Mouse (Mus musculus): ENCODE data around the gene Polk.

Polk gene

GRCm38 (mm10) chr13:96528776-96529175 lies 13.6 kb downstream of the Polk start:
- no peak for DNase-seq (ENCODE audit: low spot score in 2 of 2)

GRCm38 (mm10) chr13:96527856-96528255 lies 14.5 kb downstream of the Polk start:
- no peak for DNase-seq (ENCODE audit: low spot score in 2 of 2)

- DNase-seq (ENCODE audit: low spot score in 2 of 2), result no peak
These were observed 15.4 kb downstream of the Polk start for GRCm38 (mm10) chr13:96527022-96527421.

GRCm38 (mm10) chr13:96521294-96521693 lies 21.1 kb downstream of the Polk start:
- no peak for DNase-seq (ENCODE audit: low spot score in 2 of 2)

GRCm38 (mm10) chr13:96517335-96517734 lies 25.0 kb downstream of the Polk start:
- no peak for DNase-seq (ENCODE audit: low spot score in 2 of 2)

GRCm38 (mm10) chr13:96516249-96516648 lies 26.1 kb downstream of the Polk start:
- no peak for DNase-seq (ENCODE audit: low spot score in 2 of 2)

- DNase-seq (ENCODE audit: low spot score in 2 of 2), result no peak
These were observed 28.0 kb downstream of the Polk start for GRCm38 (mm10) chr13:96514154-96514942.

GRCm38 (mm10) chr13:96511893-96512292 lies 30.5 kb downstream of the Polk start:
- DNase-seq (ENCODE audit: low spot score in 2 of 2), result no peak

GRCm38 (mm10) chr13:96511262-96511661 lies 31.1 kb downstream of the Polk start:
- DNase-seq (ENCODE audit: low spot score in 2 of 2), result no peak

- DNase-seq (ENCODE audit: low spot score in 2 of 2), result no peak
These were observed 31.7 kb downstream of the Polk start for GRCm38 (mm10) chr13:96510635-96511034.

GRCm38 (mm10) chr13:96507541-96507940 lies 34.8 kb downstream of the Polk start:
- DNase-seq (ENCODE audit: low spot score in 2 of 2), result no peak

GRCm38 (mm10) chr13:96506313-96506712 lies 36.1 kb downstream of the Polk start:
- DNase-seq (ENCODE audit: low spot score in 2 of 2), result no peak

- no peak for DNase-seq (ENCODE audit: low spot score in 2 of 2)
These were observed 36.7 kb downstream of the Polk start for GRCm38 (mm10) chr13:96505661-96506060.

- DNase-seq (ENCODE audit: low spot score in 2 of 2), result no peak
These were observed 42.5 kb downstream of the Polk start for GRCm38 (mm10) chr13:96499891-96500290.

- no peak for DNase-seq (ENCODE audit: low spot score in 2 of 2)
These were observed 45.7 kb downstream of the Polk start for GRCm38 (mm10) chr13:96496630-96497029.

- DNase-seq (ENCODE audit: low spot score in 2 of 2), result no peak
These were observed 51.9 kb downstream of the Polk start, which contains the start of gene Gm17622 for GRCm38 (mm10) chr13:96490433-96490832. Gene Gm17622 (plus strand): TSS chr13:96490733.

- no peak for DNase-seq (ENCODE audit: low spot score in 2 of 2)
These were observed 54.4 kb downstream of the Polk start for GRCm38 (mm10) chr13:96487968-96488367.

GRCm38 (mm10) chr13:96487230-96487629 lies 55.1 kb downstream of the Polk start:
- DNase-seq (ENCODE audit: low spot score in 2 of 2), result no peak

GRCm38 (mm10) chr13:96478991-96479390 lies 63.4 kb downstream of the Polk start:
- no peak for DNase-seq (ENCODE audit: low spot score in 2 of 2)

GRCm38 (mm10) chr13:96477226-96477625 lies 65.2 kb downstream of the Polk start:
- no peak for DNase-seq (ENCODE audit: low spot score in 2 of 2)

- no peak for DNase-seq (ENCODE audit: low spot score in 2 of 2)
These were observed 71.4 kb downstream of the Polk start, which contains the start of gene Ankdd1b for GRCm38 (mm10) chr13:96470957-96471356. Gene Ankdd1b (minus strand): TSS chr13:96471198.

GRCm38 (mm10) chr13:96470556-96470955 lies 71.8 kb downstream of the Polk start:
- DNase-seq (ENCODE audit: low spot score in 2 of 2), result no peak

- no peak for DNase-seq (ENCODE audit: low spot score in 2 of 2)
These were observed 73.7 kb downstream of the Polk start for GRCm38 (mm10) chr13:96468678-96469077.

GRCm38 (mm10) chr13:96465315-96465714 lies 77.1 kb downstream of the Polk start:
- DNase-seq (ENCODE audit: low spot score in 2 of 2), result no peak

All from spleen, postnatal 10 days (tissue).